Mouse (Mus musculus): ENCODE measurements at regions not wholly inside any gene's neighbourhood (a gene's known extent, or its start where the extent isn't known, plus 50 kb on each side); places are given as distances from the start of the nearest gene placed in this dataset.

DNA sequence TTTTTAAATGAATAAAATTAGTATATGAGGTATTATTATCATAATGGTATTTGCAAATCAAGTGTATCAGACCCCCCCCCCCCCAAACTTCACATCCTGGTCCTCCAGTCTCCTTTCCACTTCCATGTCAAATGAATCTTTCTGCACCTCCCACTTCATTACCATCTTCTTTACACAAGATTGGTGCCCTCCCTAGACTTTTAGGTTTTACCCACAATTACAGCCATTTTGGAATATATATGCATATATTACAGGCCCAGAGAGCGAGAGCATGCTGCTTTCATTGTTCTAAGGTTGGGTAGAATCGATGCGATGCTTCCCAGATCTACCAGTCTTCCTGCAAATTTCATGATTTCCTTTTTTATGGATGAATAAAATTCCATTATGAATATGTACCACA, 98.8 kb upstream of the Fat3 start:
- WGBS = 80% methylated on average over 3 of the region's 3 CpGs

DNA sequence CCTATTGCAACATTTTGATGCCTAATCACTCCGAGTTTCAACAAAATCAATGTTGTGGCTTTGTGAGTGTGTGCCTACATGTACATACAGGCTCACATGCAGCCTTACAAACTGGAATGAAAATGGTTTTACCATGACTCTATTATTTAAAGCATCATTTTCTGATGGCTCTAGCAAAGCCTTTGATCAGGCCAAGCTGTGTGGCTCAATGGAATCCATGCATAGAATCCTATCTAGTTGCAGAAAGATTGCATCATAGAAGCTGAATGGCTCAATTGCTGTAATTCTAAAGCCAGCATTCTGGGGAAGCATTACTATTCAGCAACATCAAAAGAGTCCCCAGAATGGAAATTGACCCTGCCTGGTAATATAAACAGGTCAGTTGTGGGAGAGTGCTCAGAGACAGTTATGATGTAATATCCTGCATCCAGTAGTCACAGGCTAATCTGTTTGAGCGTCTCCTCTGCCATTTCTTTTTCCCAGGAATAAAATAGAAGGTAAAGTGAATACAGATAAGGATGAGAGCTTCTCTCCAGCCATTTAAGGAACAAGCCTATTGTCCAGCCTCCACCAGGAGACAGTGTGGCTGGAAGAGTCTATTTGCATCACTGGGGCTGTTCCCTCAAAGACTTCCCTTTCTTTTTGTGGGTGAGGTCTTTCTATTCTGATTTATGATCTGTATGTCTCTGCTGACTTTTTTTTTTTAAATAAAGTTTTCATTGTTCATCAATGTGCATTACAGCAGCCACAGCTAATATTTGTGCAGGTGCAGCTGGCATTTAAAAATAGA, 98.2 kb upstream of the Fat3 start:
- no peak overlapping the region for H3K9ac ChIP-seq (ENCODE audit: low read length)
- DNase-seq (ENCODE audit: low spot score) (no peak), ATAC-seq (replicated peaks; ENCODE audit: low FRiP score) (peak; percentile 88)
- H3K4me1 ChIP-seq (replicated peaks; ENCODE audit: control insufficient read depth, insufficient read depth, low read length) = no peaks in the 10 kb centered on the region; the same call in 1 of the 2 replicates
- H3K9me3 ChIP-seq (ENCODE audit: control insufficient read depth, low read length) = no peaks in the 10 kb centered on the region
- H3K4me3 ChIP-seq (ENCODE audit: low read depth, low read length) = no peak overlapping the region
- H3K27ac ChIP-seq (ENCODE audit: low read depth, low read length) = peak overlapping the region; percentile 37; the same call in 1 of the 2 replicates
- no peaks in the 10 kb centered on the region for H3K27me3 ChIP-seq (ENCODE audit: control insufficient read depth, insufficient read depth, low read length)
- H3K4me2 ChIP-seq (ENCODE audit: low read depth, low read length, severe bottlenecking) = no peak overlapping the region
- H3K36me3 ChIP-seq (ENCODE audit: control insufficient read depth, insufficient read depth, low read length) = no peaks in the 10 kb centered on the region
- WGBS = 32% methylated on average over 2 of the region's 2 CpGs

More for the DNA sequence above, 98.8 kb upstream of the Fat3 start:
- Histone ChIP-seq H3K36me3 (ENCODE audit: control insufficient read depth, insufficient read depth, low read length) (no peaks in the 10 kb centered on the region), H3K27me3 (ENCODE audit: control insufficient read depth, insufficient read depth, low read length) (no peaks in the 10 kb centered on the region), H3K4me1 (replicated peaks; ENCODE audit: control insufficient read depth, insufficient read depth, low read length) (no peaks in the 10 kb centered on the region; the same call in 1 of the 2 replicates), H3K4me2 (ENCODE audit: low read depth, low read length, severe bottlenecking) (no peak overlapping the region), H3K4me3 (ENCODE audit: low read depth, low read length) (no peak overlapping the region), H3K27ac (ENCODE audit: low read depth, low read length) (no peak overlapping the region), H3K9ac (ENCODE audit: low read length) (no peak overlapping the region), H3K9me3 (ENCODE audit: control insufficient read depth, low read length) (no peaks in the 10 kb centered on the region)
- ATAC-seq (replicated peaks; ENCODE audit: low FRiP score) (peak; percentile 40; the same call in 1 of the 2 replicates), DNase-seq (ENCODE audit: low spot score) (no peak)

Measured in forebrain, embryonic 11.5 days (tissue).